Mouse (Mus musculus): ENCODE results near the gene Chrm1.
"Not testable (repeated sequence)": the region's sequence is repeated elsewhere in the genome, so short reads cannot be mapped to it uniquely, and the experiment has no call there.

Chrm1 gene

DNA sequence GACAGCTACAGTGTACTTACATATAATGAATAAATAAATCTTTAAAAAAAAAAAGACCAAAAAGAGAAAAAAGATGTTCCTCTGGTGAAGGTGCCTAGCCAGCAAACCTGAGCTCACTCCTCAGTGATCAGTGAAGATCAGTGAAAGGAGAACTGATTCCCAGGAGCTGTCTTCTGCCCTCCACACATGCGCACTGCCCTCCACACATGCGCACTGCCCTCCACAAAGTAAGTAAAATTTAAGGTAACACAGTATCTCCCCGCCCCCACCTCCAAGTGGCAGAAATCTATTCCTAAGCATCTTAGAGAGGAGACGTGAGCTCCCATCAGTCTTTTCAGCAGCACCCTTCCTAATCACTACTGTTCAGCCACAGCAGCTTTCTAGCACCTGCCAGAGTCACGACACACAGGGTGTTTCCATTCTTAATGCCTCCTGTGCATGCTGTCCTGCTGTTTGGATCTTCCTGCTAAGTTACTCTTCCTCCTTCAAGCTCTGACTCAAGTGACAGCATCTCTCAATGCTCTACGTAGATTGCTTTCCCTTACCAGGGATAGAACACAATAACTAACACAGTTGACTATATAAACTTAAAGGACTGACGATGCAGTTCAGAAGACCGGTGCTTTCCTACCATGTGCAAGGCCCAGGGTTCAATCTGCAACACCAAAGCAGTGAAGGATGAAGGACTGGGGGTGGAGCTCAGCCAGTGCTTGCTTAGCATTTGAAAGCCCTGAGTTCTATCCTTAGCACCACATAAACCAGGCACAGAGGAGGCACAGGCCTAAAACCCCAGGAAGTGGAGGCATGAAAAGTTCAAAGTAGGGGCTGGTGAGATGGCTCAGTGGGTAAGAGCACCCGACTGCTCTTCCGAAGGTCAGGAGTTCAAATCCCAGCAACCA lies 52.5 kb downstream of the Chrm1 start:
- DNase-seq (ENCODE audit: extremely low read depth, low read depth, low spot score), result no peak

- no peak for DNase-seq (ENCODE audit: extremely low read depth, low read depth, low spot score)
Measured at GRCm38 (mm10) chr19:8716767-8717475, 53.3 kb downstream of the Chrm1 start.

DNA sequence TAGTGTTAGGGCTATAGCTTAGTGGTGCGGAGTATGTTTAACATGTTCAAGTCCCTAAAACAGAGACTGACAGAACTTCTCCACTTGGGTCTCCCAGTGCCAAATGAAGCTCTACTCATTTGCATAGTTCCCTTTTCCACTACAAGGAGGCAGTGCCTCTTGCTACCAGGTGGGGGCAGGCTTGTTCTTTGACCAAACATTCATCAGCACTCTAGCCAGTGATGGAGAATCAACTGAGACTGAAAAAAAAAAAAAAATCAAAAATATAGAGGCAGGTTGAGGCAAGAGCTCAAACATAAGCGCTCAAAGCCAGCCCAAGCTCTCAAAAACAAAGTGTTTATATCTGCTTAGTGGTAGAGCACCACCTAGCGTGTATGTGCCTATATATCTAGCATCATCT lies 54.8 kb downstream of the Chrm1 start:
- no peak for DNase-seq (ENCODE audit: extremely low read depth, low read depth, low spot score)

DNA sequence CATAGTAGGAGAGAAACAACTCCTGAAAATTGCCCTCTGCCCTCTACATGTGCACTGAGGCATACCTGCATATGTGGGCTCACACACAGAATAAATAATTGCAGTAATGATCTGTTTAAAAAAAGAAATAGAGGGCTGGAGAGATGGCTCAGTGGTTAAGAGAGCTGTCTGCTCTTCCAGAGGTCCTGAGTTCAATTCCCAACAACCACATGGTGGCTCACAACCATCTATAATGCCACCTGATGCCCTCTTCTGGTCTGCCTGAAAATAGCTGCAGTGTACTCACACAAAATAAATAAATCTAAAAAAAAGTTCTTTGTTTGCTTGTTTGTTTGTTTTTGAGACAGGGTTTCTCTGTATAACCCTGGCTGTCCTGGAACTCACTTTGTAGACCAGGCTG lies 55.4 kb downstream of the Chrm1 start:
- not testable (repeated sequence) for DNase-seq (ENCODE audit: extremely low read depth, low read depth, low spot score)

DNA sequence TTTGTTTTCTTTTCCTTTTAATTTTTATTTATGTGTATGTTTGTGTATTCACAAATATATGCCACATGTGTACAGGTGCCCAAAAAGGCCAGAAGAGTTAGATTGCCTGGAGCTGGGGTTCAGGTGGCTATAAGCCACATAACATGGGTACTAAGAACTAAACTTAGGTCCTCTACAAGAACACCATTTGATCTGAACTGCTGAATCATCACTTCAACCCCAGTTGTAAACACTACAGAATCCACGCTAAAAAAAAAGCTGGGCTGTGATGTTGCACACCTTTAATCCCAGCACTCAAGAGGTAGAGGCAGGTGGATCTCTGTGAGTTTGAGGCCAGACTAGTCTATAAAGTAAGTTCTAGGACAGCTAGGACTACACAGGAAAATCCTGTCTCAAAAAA lies 57.8 kb downstream of the Chrm1 start:
- DNase-seq (ENCODE audit: extremely low read depth, low read depth, low spot score), result no peak

- DNase-seq (ENCODE audit: extremely low read depth, low read depth, low spot score), result no peak
Measured at GRCm38 (mm10) chr19:8722021-8722420, 58.4 kb downstream of the Chrm1 start.

DNA sequence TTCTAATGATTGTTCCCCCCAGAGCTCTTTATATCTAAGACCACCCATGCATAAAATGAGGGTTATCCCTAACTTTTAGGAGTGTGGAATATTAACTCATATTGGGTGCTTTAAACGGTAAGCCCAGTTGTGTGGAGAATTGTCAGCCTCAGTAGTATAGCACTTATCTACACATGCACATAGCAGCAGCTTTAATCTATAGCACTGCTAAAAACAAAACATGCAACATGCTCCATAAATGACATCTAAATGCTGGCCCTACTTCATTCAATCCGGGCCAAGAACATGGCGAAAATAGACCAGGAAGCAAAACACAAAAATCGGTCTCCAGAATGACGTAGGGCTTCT lies 58.9 kb downstream of the Chrm1 start:
- DNase-seq (ENCODE audit: extremely low read depth, low read depth, low spot score), result no peak

- DNase-seq (ENCODE audit: extremely low read depth, low read depth, low spot score), result peak; percentile 93
Measured at GRCm38 (mm10) chr19:8722907-8723573, 59.5 kb downstream of the Chrm1 start, which contains the start of gene Slc3a2. TSS of gene Slc3a2 (minus strand) at chr19:8723369.

DNA sequence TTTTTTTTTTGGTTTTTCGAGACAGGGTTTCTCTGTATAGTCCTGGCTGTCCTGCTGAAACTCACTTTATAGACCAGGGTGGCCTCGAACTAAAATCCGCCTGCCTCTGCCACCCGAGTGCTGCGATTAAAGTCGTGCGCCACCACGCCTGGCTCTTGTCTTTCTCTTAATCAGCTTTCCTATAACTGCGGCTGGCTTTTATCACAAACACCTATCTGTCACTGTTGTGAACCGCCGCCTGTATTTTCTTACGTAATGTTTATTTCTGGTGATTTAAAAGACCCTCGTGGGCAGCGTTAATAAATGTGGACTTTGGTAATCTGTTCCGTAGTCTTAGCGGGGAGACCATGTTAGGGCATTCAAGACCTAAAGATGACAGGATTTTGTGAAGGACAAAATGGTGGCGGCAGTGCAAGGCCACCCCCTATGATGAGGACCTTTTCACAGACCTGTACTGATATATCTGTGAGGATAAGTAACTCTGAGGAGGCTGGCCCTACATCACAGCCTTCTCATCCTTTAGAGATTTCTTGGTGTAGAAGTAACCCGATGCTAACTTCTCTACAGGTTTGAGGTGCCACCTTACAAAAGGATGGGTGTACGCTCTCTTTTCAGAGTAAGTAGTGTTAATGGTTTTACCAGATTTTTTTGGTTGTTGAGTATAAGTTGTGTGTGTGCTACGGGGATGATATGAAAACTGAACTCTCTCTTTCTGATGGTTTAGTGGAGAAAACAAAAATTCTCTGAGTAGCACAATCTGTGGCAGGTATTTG lies 60.2 kb downstream of the Chrm1 start:
- no peak for DNase-seq (ENCODE audit: extremely low read depth, low read depth, low spot score)

GRCm38 (mm10) chr19:8724392-8724791 lies 60.8 kb downstream of the Chrm1 start:
- no peak for DNase-seq (ENCODE audit: extremely low read depth, low read depth, low spot score)

DNA sequence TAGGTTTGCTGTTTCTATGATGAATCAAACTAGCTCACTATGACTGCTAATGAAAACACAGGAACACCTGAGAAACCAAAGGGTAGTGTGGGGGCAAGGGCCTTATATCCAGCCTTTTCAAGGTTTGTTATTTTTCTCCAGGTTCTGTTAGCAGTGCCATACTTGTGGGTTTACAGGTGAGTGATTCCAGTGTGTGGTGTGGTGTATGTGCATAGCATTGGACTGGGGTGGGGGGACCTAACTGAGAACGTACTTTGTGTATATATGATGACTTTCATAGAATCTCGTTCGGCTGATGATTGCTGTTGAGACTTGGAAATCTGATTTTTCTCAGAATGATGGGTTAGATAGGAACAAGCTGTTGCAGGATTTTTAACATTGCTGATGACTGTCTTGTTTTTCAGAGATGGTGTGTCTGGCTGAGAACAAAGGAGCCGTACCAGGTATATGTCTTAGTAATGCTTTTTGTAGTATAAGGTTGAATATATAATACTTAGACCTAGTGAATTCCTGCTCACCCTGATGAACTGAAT lies 61.6 kb downstream of the Chrm1 start:
- DNase-seq (ENCODE audit: extremely low read depth, low read depth, low spot score), result no peak

DNA sequence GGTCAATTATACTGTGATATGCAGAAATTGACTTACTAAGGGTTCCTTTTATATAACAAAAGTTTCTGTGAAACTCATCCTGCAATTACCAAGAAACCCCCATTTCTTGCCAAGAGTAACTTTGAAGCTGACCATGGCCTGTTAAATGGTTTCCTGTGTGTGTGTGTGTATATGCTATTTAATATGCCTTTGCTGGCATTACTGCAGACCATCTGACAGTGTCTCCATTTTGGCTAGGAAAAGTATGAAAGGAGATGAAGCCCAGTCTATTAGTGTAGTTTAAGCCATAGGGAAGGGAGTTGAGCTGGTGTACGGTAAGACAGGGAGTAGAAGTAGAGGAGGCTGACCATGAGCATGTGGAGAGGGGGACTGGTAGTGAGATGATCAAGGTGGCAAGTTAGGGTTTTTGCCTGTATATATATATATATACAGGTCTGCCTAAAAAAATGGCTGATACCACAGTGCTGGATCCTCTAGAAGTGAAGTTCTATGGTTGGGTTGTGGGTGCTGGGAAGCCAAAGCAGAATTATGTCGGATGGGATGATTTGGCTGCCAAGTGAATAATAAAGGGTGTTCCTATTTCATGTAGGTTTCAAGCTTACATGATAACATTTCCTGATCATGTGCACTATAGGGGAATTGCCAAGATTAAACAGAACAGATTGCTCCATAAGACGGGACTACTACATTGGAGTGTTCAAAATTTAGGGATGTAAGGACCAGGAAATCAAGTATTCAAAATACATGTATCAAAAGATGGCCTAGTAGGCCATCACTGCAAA lies 63.2 kb downstream of the Chrm1 start:
- no peak for DNase-seq (ENCODE audit: extremely low read depth, low read depth, low spot score)

GRCm38 (mm10) chr19:8727495-8728114 lies 64.0 kb downstream of the Chrm1 start:
- DNase-seq (ENCODE audit: extremely low read depth, low read depth, low spot score), result no peak

GRCm38 (mm10) chr19:8728335-8729099 lies 64.9 kb downstream of the Chrm1 start:
- DNase-seq (ENCODE audit: extremely low read depth, low read depth, low spot score), result not testable (repeated sequence)
